Mouse (Mus musculus) lung, embryonic 15.5 days (tissue): Measurements from ENCODE around the gene Itm2c. TPM values are rescaled to one million over a fixed set of nuclear protein-coding genes. Genes with fewer than 3 reads are reported as not detected.

ENCODE experiments used
- ATAC-seq: fragments of 200-750 bp; cut with Nextera tagmentation; 2 replicates; pipeline ENCODE4 v1.8.0; 2017; ENCODE audit warnings: moderate number of reproducible peaks, borderline replicate concordance; ENCODE audit not compliant: low FRiP score, low TSS enrichment; ENCODE audit errors: extremely low read depth
- H3K27ac ChIP-seq: fragments of 300-500 bp; sonication (generic); 2 replicates; pipeline ENCODE4 v1.5.1; 2015; ENCODE audit warnings: moderate library complexity, mild to moderate bottlenecking, inconsistent platforms
- H3K27me3 ChIP-seq: fragments of 300-500 bp; sonication (generic); 2 replicates; pipeline ENCODE4 v1.6.1; 2015; ENCODE audit warnings: inconsistent platforms
- H3K36me3 ChIP-seq: fragments of 300-500 bp; sonication (generic); 2 replicates; pipeline ENCODE4 v1.6.1; 2015; ENCODE audit warnings: inconsistent platforms
- H3K4me1 ChIP-seq: fragments of 300-500 bp; sonication (generic); 2 replicates; pipeline ENCODE4 v1.6.1; 2015; ENCODE audit warnings: inconsistent platforms
- H3K4me2 ChIP-seq: fragments of 300-500 bp; sonication (generic); 2 replicates; pipeline ENCODE4 v1.6.1; 2015; ENCODE audit warnings: inconsistent platforms, mild to moderate bottlenecking, moderate library complexity
- H3K4me3 ChIP-seq: fragments of 300-500 bp; sonication (generic); 2 replicates; pipeline ENCODE4 v1.5.1; 2015; ENCODE audit warnings: mild to moderate bottlenecking, inconsistent platforms
- H3K9ac ChIP-seq: fragments of 300-500 bp; sonication (generic); 2 replicates; pipeline ENCODE4 v1.6.1; 2015; ENCODE audit warnings: inconsistent platforms
- H3K9me3 ChIP-seq: fragments of 300-500 bp; sonication (generic); 2 replicates; pipeline ENCODE4 v1.6.1; 2016; ENCODE audit warnings: inconsistent platforms
- WGBS: fragments of 180-500 bp; shearing (Covaris S2); methylation state at CpG from one replicate; pipeline ENCODE4 v1.1.7; 2015; 5-methylcytosine and 5-hydroxymethylcytosine counted together
- polyA plus RNA-seq: library from polyadenylated mRNA; unstranded; fragments of >200 nt; fragmentation: Nextera tagmentation; extraction: Ambion mirVana; gene quantifications from 2 replicates; pipeline ENCODE4 v1.2.1, GENCODE M21; 2015

Gene Itm2c
- polyA plus RNA-seq, 1 experiment from 2014 or later: 219 TPM

GRCm38 (mm10) chr1:85936265-85936664, 42.2 kb downstream of the Itm2c start:
- 61% methylated on average over 6 of the region's 6 CpGs for WGBS
- Histone ChIP-seq H3K36me3 (no peaks in the 10 kb centered on the region), H3K27me3 (no peaks in the 10 kb centered on the region), H3K4me2 (no peak overlapping the region), H3K27ac (no peak overlapping the region), H3K9me3 (no peaks in the 10 kb centered on the region), H3K9ac (no peak overlapping the region), H3K4me3 (no peak overlapping the region), H3K4me1 (peaks cover 18% of the 10 kb centered on the region)
- no peak for ATAC-seq

- Histone ChIP-seq H3K27ac (no peak overlapping the region), H3K36me3 (no peaks in the 10 kb centered on the region), H3K4me1 (peaks cover 18% of the 10 kb centered on the region), H3K27me3 (no peaks in the 10 kb centered on the region), H3K9ac (no peak overlapping the region), H3K4me3 (no peak overlapping the region), H3K4me2 (no peak overlapping the region), H3K9me3 (no peaks in the 10 kb centered on the region)
- WGBS: 59% methylated on average over 1 of the region's 1 CpGs
- ATAC-seq: no peak
Measured at GRCm38 (mm10) chr1:85937323-85937722, 43.2 kb downstream of the Itm2c start.

- H3K9me3 ChIP-seq: no peaks in the 10 kb centered on the region
- no peaks in the 10 kb centered on the region for H3K36me3 ChIP-seq
- H3K27ac ChIP-seq: no peak overlapping the region
- H3K4me1 ChIP-seq: no peaks in the 10 kb centered on the region
- H3K4me3 ChIP-seq: no peak overlapping the region
- no peak overlapping the region for H3K9ac ChIP-seq
- ATAC-seq: no peak
- H3K27me3 ChIP-seq: no peaks in the 10 kb centered on the region
- no peak overlapping the region for H3K4me2 ChIP-seq
- WGBS: 72% methylated on average over 8 of the region's 8 CpGs
Measured at GRCm38 (mm10) chr1:85942318-85942717, 48.2 kb downstream of the Itm2c start.

GRCm38 (mm10) chr1:85949085-85949684, 55.1 kb downstream of the Itm2c start:
- H3K4me3 ChIP-seq: no peak overlapping the region
- WGBS: 89% methylated on average over 2 of the region's 2 CpGs
- no peaks in the 10 kb centered on the region for H3K4me1 ChIP-seq
- H3K36me3 ChIP-seq: no peaks in the 10 kb centered on the region
- no peak overlapping the region for H3K27ac ChIP-seq
- H3K4me2 ChIP-seq: no peak overlapping the region
- no peak for ATAC-seq
- no peak overlapping the region for H3K9ac ChIP-seq
- H3K9me3 ChIP-seq: no peaks in the 10 kb centered on the region
- H3K27me3 ChIP-seq: no peaks in the 10 kb centered on the region

DNA sequence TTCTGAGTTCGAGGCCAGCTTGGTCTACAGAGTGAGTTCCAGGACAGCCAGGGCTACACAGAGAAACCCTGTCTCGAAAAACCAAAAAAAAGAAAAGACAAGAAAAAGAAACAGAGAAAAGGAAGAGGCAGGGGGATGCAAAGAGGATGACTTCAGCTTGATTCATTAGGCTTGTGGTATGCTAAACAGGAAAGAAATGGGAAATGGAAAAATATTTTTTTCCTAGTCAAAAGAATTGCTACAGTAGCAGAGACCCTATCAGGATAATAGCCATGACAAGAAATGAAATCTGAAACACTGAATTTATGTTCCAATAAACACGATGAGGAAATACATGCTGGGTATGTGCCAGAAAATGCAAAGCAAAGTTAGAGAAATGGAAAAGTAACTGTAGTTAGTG, 61.1 kb downstream of the Itm2c start:
- Histone ChIP-seq H3K27ac (no peak overlapping the region), H3K36me3 (no peaks in the 10 kb centered on the region), H3K27me3 (no peaks in the 10 kb centered on the region), H3K4me3 (no peak overlapping the region), H3K4me2 (no peak overlapping the region), H3K4me1 (no peaks in the 10 kb centered on the region), H3K9ac (no peak overlapping the region), H3K9me3 (no peaks in the 10 kb centered on the region)
- WGBS: 66% methylated on average over 3 of the region's 3 CpGs
- no peak for ATAC-seq

DNA sequence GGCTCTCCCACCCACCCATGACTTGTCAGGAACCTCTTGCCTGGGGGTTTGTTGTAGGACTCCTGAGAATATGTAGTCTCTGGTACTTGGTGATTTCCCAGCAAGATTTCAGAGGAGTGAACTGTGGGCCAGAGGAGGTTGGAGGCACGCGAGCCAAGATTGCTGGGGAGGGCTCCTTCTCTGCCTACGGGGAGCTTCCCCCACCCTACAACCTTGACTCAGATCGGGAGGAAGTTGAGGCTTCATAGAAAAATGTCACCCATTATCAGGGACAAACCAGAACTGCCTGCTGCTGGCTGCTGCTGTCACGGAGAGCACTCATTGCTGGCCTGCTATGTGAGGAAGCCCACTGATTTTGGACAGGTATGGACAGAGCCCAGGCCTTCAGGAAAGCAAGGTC, 63.2 kb downstream of the Itm2c start:
- 62% methylated on average over 5 of the region's 5 CpGs for WGBS
- 0 out of 2 replicates have a peak, but pooled peaks have one; percentile 14 for ATAC-seq
- H3K4me2 ChIP-seq: no peak overlapping the region
- H3K9ac ChIP-seq: no peak overlapping the region
- no peaks in the 10 kb centered on the region for H3K4me1 ChIP-seq
- H3K9me3 ChIP-seq: no peaks in the 10 kb centered on the region
- H3K27ac ChIP-seq: no peak overlapping the region
- H3K27me3 ChIP-seq: no peaks in the 10 kb centered on the region
- H3K36me3 ChIP-seq: no peaks in the 10 kb centered on the region
- no peak overlapping the region for H3K4me3 ChIP-seq

GRCm38 (mm10) chr1:85957942-85958619, 64.0 kb downstream of the Itm2c start:
- Histone ChIP-seq H3K27me3 (no peaks in the 10 kb centered on the region), H3K36me3 (no peaks in the 10 kb centered on the region), H3K4me2 (no peak overlapping the region), H3K9me3 (no peaks in the 10 kb centered on the region), H3K4me1 (no peaks in the 10 kb centered on the region), H3K9ac (no peak overlapping the region), H3K4me3 (no peak overlapping the region), H3K27ac (no peak overlapping the region)
- WGBS: 48% methylated on average over 9 of the region's 9 CpGs
- 0 out of 2 replicates have a peak, but pooled peaks have one; percentile 25 for ATAC-seq

Other genes with a start within 250 kb of the Itm2c start
- 2.4 and 3.7 TPM in 2 replicates for gene Sp100, start 244.3 kb upstream of the Itm2c start, polyA plus RNA-seq
- 1.2 and 1.5 TPM in 2 replicates for gene A630001G21Rik, start 115.6 kb upstream of the Itm2c start, polyA plus RNA-seq
- 28.9 and 29.3 TPM in 2 replicates for gene Cab39, start 100.8 kb upstream of the Itm2c start, polyA plus RNA-seq
- 0.14 and 0.47 TPM in 2 replicates for gene 4933407L21Rik, start 34.2 kb downstream of the Itm2c start, polyA plus RNA-seq
- 0.09 TPM in 1 of 2 replicates, not detected in the other for gene Gpr55, start 66.7 kb downstream of the Itm2c start, polyA plus RNA-seq
- not detected in 2 replicates for gene Spata3, start 122.5 kb downstream of the Itm2c start, polyA plus RNA-seq
- gene 2810459M11Rik, start 151.6 kb downstream of the Itm2c start, polyA plus RNA-seq: 1.2 TPM in 2 replicates
- 172 and 176 TPM in 2 replicates for gene Psmd1, start 170.1 kb downstream of the Itm2c start, polyA plus RNA-seq
- 0.20 and 0.29 TPM in 2 replicates for gene Htr2b, start 217.7 kb downstream of the Itm2c start, polyA plus RNA-seq
- gene Gm21972, start 239.4 kb downstream of the Itm2c start, polyA plus RNA-seq: 0.33 and 0.44 TPM in 2 replicates